ENCODE assay signal across 31 mouse cellular contexts in the genomic region with DNA sequence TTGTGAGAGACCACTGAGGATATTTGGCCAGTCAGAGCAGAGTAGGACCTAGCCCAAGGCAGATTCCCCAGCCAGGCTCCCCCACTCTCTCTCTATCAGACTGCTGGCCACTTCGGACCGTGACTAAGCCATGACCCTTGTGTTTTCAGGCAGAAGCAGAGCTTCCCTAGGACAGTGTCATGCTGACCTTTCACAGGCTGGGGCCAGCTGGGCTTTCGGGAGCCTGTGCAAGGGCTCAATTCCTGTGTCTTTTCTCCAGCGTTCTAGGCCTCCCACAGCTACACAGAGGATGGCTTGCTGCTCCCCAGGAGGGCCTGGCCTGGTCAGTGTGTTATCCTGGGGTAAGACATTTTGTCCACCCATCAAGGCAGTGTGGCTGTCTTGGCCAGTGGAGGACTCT.
DNase-seq lines count a peak whose midpoint lies in the region; ATAC-seq and TF ChIP-seq lines count a peak whose summit lies in the region.
"Had no signal": no experiment of that assay in that cellular context is flagged by ENCODE, and none has a peak within 500 bp of the region (broad histone marks: within the 10 kb centered on the region; RNA-seq: fewer than 3 reads in every experiment).

No protein-coding gene starts in this region.

- ATAC-seq in heart, embryonic 11.5 days (replicated peaks; ENCODE audit: insufficient number of reproducible peaks, low FRiP score, low TSS enrichment) = no peak
- no peak for ATAC-seq in heart, postnatal 0 days (ENCODE audit: insufficient read depth, low read depth)
- no peak for ATAC-seq in midbrain, embryonic 11.5 days (ENCODE audit: low FRiP score)
- no peak for ATAC-seq in midbrain, embryonic 13.5 days
- ATAC-seq: forebrain, embryonic 13.5 days; inflammation-experienced regulatory T-cells, adult 6 months; lung, postnatal 0 days; midbrain, embryonic 16.5 days; Patski had no signal

- no peak for DNase-seq in heart, adult 8-10 months (ENCODE audit: low spot score)
- DNase-seq in heart, postnatal 0 days (ENCODE audit: low spot score) = no peak
- no peak for DNase-seq in heart, adult 18-20 months
- DNase-seq in midbrain, embryonic 11.5 days (ENCODE audit: low spot score, missing footprints) = peak; percentile 65
- DNase-seq in embryonic facial prominence, embryonic 10.5 days (ENCODE audit: low spot score) = no peak
- DNase-seq in urinary bladder, postnatal 4 days (ENCODE audit: low spot score in 2 of 2) = no peak
- DNase-seq: adrenal gland, postnatal 14 days; cerebellum, adult 11 months; cerebellum, adult 9-11 months; gastrocnemius, postnatal 10 days; heart, postnatal 4 days; kidney, adult 11 months; layer of hippocampus, postnatal 36 days; left cerebral cortex, postnatal 4 days; liver, embryonic 13.5 days; lung, adult 18-20 months; lung, postnatal 4 days; retina, postnatal 1 day; right cerebral cortex, postnatal 25 days had no signal

- no peaks in the 10 kb centered on the region for H3K9me3 ChIP-seq in heart, embryonic 11.5 days (replicated peaks; ENCODE audit: control insufficient read depth, low read length)
- no peaks in the 10 kb centered on the region for H3K9me3 ChIP-seq in heart, postnatal 0 days (replicated peaks; ENCODE audit: control insufficient read depth, low read length)
- H3K9me3 ChIP-seq in midbrain, embryonic 11.5 days (ENCODE audit: control insufficient read depth, low read length) = no peaks in the 10 kb centered on the region
- no peaks in the 10 kb centered on the region for H3K9me3 ChIP-seq in midbrain, embryonic 13.5 days
- H3K9me3 ChIP-seq in embryonic facial prominence, embryonic 10.5 days = no peaks in the 10 kb centered on the region
- H3K9me3 ChIP-seq: forebrain, embryonic 13.5 days; hindbrain, embryonic 15.5 days; limb, embryonic 15.5 days; liver, embryonic 13.5 days; megakaryocyte, embryonic 14.5 days; stomach, embryonic 15.5 days had no signal

- TF ChIP-seq EP300 in heart, postnatal 0 days (IDR thresholded peaks at IDR 0.05; ENCODE audit: low read depth) = no peak

- H3K4me3 ChIP-seq in heart, embryonic 11.5 days (ENCODE audit: low read depth, low read length) = no peak overlapping the region
- H3K4me3 ChIP-seq in heart, postnatal 0 days (ENCODE audit: low read depth, low read length) = no peak overlapping the region
- H3K4me3 ChIP-seq in midbrain, embryonic 11.5 days (ENCODE audit: low read depth, low read length) = no peak overlapping the region
- no peak overlapping the region for H3K4me3 ChIP-seq in midbrain, embryonic 13.5 days (replicated peaks)
- no peak overlapping the region for H3K4me3 ChIP-seq in embryonic facial prominence, embryonic 10.5 days
- H3K4me3 ChIP-seq: forebrain, embryonic 13.5 days; hindbrain, embryonic 15.5 days; limb, embryonic 15.5 days; liver, embryonic 13.5 days; megakaryocyte, embryonic 14.5 days; stomach, embryonic 15.5 days had no signal

- no peak for TF ChIP-seq CTCF in heart, postnatal 0 days (IDR thresholded peaks at IDR 0.05; ENCODE audit: low read depth)

- no peaks in the 10 kb centered on the region for H3K27me3 ChIP-seq in heart, embryonic 11.5 days (ENCODE audit: control insufficient read depth, insufficient read depth, low read length)
- no peaks in the 10 kb centered on the region for H3K27me3 ChIP-seq in heart, postnatal 0 days (ENCODE audit: control insufficient read depth, insufficient read depth, low read length)
- H3K27me3 ChIP-seq in midbrain, embryonic 11.5 days (ENCODE audit: control insufficient read depth, insufficient read depth, low read length) = no peaks in the 10 kb centered on the region
- no peaks in the 10 kb centered on the region for H3K27me3 ChIP-seq in midbrain, embryonic 13.5 days
- no peaks in the 10 kb centered on the region for H3K27me3 ChIP-seq in embryonic facial prominence, embryonic 10.5 days (replicated peaks; ENCODE audit: low read depth, poor library complexity, severe bottlenecking)
- H3K27me3 ChIP-seq: forebrain, embryonic 13.5 days; hindbrain, embryonic 15.5 days; limb, embryonic 15.5 days; liver, embryonic 13.5 days; stomach, embryonic 15.5 days had no signal

- H3K27ac ChIP-seq in heart, embryonic 11.5 days (ENCODE audit: low read depth, low read length) = peak overlapping the region; percentile 59
- peak overlapping the region; percentile 89 for H3K27ac ChIP-seq in heart, postnatal 0 days (ENCODE audit: low read depth)
- H3K27ac ChIP-seq in midbrain, embryonic 11.5 days (ENCODE audit: low read depth, low read length) = no peak overlapping the region
- H3K27ac ChIP-seq in midbrain, embryonic 13.5 days = no peak overlapping the region
- peak overlapping the region; percentile 14; the same call in 1 of the 2 replicates for H3K27ac ChIP-seq in embryonic facial prominence, embryonic 10.5 days (replicated peaks)
- H3K27ac ChIP-seq: forebrain, embryonic 13.5 days; hindbrain, embryonic 15.5 days; kidney, postnatal 0 days; limb, embryonic 15.5 days; liver, embryonic 13.5 days; stomach, embryonic 15.5 days had no signal

- H3K9ac ChIP-seq in heart, embryonic 11.5 days (ENCODE audit: low read depth, low read length) = no peak overlapping the region
- H3K9ac ChIP-seq in heart, postnatal 0 days (replicated peaks; ENCODE audit: low read depth, low read length) = 0 out of 2 replicates have a peak overlapping the region, but pooled peaks have one; percentile 26
- H3K9ac ChIP-seq in midbrain, embryonic 11.5 days (ENCODE audit: low read length) = no peak overlapping the region
- H3K9ac ChIP-seq in midbrain, embryonic 13.5 days (replicated peaks) = no peak overlapping the region
- H3K9ac ChIP-seq: forebrain, embryonic 13.5 days; hindbrain, embryonic 15.5 days; limb, embryonic 15.5 days; liver, embryonic 13.5 days; stomach, embryonic 15.5 days had no signal

- H3K4me2 ChIP-seq in heart, embryonic 11.5 days = no peak overlapping the region
- no peak overlapping the region for H3K4me2 ChIP-seq in heart, postnatal 0 days (ENCODE audit: low read depth, low read length)
- H3K4me2 ChIP-seq in midbrain, embryonic 11.5 days = no peak overlapping the region
- no peak overlapping the region for H3K4me2 ChIP-seq in midbrain, embryonic 13.5 days (replicated peaks)
- H3K4me2 ChIP-seq: forebrain, embryonic 13.5 days; hindbrain, embryonic 15.5 days; limb, embryonic 15.5 days; liver, embryonic 13.5 days; stomach, embryonic 15.5 days had no signal

- 43% methylated on average over 4 of the region's 4 CpGs for WGBS in heart, embryonic 11.5 days (ENCODE audit: insufficient replicate concordance)
- WGBS in heart, postnatal 0 days = 49% methylated on average over 4 of the region's 4 CpGs
- 32% methylated on average over 4 of the region's 4 CpGs for WGBS in midbrain, embryonic 11.5 days
- WGBS in midbrain, embryonic 13.5 days = 29% methylated on average over 4 of the region's 4 CpGs
- WGBS in embryonic facial prominence, embryonic 10.5 days = 30% methylated on average over 4 of the region's 4 CpGs

- H3K4me1 ChIP-seq in heart, embryonic 11.5 days (ENCODE audit: control insufficient read depth, insufficient read depth, low read length) = peaks cover 71% of the 10 kb centered on the region
- H3K4me1 ChIP-seq in heart, postnatal 0 days (ENCODE audit: control insufficient read depth, insufficient read depth) = peaks cover 67% of the 10 kb centered on the region
- no peaks in the 10 kb centered on the region for H3K4me1 ChIP-seq in midbrain, embryonic 11.5 days (ENCODE audit: control insufficient read depth, insufficient read depth, low read length)
- H3K4me1 ChIP-seq in midbrain, embryonic 13.5 days (replicated peaks) = peaks cover 9% of the 10 kb centered on the region; the same call in 1 of the 2 replicates
- peaks cover 33% of the 10 kb centered on the region for H3K4me1 ChIP-seq in embryonic facial prominence, embryonic 10.5 days
- H3K4me1 ChIP-seq: liver, embryonic 13.5 days had no signal

- no peaks in the 10 kb centered on the region for H3K36me3 ChIP-seq in heart, embryonic 11.5 days (ENCODE audit: control insufficient read depth, insufficient read depth, low read length)
- no peaks in the 10 kb centered on the region for H3K36me3 ChIP-seq in heart, postnatal 0 days (replicated peaks; ENCODE audit: control insufficient read depth, insufficient read depth, low read length)
- no peaks in the 10 kb centered on the region for H3K36me3 ChIP-seq in midbrain, embryonic 11.5 days (ENCODE audit: control insufficient read depth, insufficient read depth, low read length)
- no peaks in the 10 kb centered on the region for H3K36me3 ChIP-seq in midbrain, embryonic 13.5 days
- H3K36me3 ChIP-seq in embryonic facial prominence, embryonic 10.5 days (replicated peaks) = no peaks in the 10 kb centered on the region
- H3K36me3 ChIP-seq: hindbrain, embryonic 15.5 days; limb, embryonic 15.5 days; liver, embryonic 13.5 days; stomach, embryonic 15.5 days had no signal

Comparison
In these comparisons a context has a peak if more than half of its experiments do, and no peak if none do; other contexts are left out.
1. H3K27ac ChIP-seq: peak in heart, embryonic 11.5 days (single experiment), heart, postnatal 0 days (single experiment) and embryonic facial prominence, embryonic 10.5 days (single experiment); none in midbrain, embryonic 11.5 days (single experiment) and midbrain, embryonic 13.5 days (single experiment).